10 mouse cellular contexts compared by ENCODE assay signal in the genomic region with DNA sequence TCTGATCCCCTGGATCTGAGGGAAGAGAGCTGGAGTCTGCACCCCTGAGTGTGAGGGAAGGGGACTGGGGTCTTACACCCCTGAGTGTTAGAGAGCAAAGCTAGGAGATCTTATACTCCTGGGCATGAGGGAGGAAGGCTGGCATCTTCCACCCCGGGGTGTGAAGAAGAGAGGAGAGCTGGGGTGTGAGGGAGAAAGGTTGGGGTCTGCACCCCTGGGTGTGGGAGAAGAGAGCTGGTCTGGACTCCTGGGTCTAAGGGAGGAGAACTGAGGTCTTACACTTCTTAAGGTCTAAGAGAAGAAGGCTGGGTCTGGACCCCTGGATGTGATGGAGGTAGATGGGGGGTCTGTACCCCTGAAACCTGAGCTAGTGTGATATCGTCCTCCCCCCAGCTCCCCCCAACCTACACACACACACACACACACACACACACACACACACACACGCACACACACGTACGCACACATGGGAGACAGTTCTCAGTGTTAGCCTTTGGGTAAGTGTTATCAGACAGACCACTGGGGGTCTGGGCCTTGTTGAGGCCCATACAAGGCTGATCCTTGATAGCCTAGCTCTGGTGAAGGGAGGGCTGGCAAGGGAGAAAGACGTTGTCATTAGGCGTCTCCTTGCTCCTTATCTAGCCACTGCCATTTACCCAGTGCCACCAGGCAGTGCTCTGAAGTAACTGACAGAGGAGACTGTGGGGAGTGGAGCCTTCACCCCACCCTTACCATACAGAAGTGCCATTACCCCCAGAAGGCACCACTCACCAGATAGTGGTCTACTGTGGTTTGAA. TPM values are rescaled to one million over a fixed set of nuclear protein-coding genes. Genes with fewer than 3 reads are reported as not detected.
DNase-seq lines count a peak whose midpoint lies in the region; ATAC-seq and TF ChIP-seq lines count a peak whose summit lies in the region.
"Had no signal": no experiment of that assay in that cellular context is flagged by ENCODE, and none has a peak within 500 bp of the region (broad histone marks: within the 10 kb centered on the region; RNA-seq: fewer than 3 reads in every experiment).

No protein-coding gene starts in this region.

- H3K27ac ChIP-seq in gastrocnemius, adult 2 months = no peak overlapping the region
- H3K27ac ChIP-seq in liver, embryonic 15.5 days (replicated peaks) = peak overlapping the region; percentile 98

- DNase-seq in gastrocnemius, adult 2 months = peak; percentile 9
- no peak for DNase-seq in gastrocnemius, postnatal 14 days
- peak; percentile 76 to 79 for DNase-seq in spleen, postnatal 10 days (ENCODE audit: low spot score in 2 of 2)
- DNase-seq in spleen, adult 12 weeks (ENCODE audit: low spot score) = no peak
- no peak for DNase-seq in embryo, embryonic 10.5 days (ENCODE audit: low spot score)
- no peak for DNase-seq in left cerebral cortex, postnatal 10 days (ENCODE audit: extremely low spot score in 1 of 2, low spot score in 2 of 2)
- no peak for DNase-seq in heart, postnatal 10 days

- no peaks in the 10 kb centered on the region for H3K9me3 ChIP-seq in liver, embryonic 15.5 days (replicated peaks)

- peak overlapping the region; percentile 100 for H3K9ac ChIP-seq in liver, embryonic 15.5 days

- no peaks in the 10 kb centered on the region for H3K27me3 ChIP-seq in liver, embryonic 15.5 days

- H3K4me3 ChIP-seq in gastrocnemius, adult 2 months = peak overlapping the region; percentile 21
- H3K4me3 ChIP-seq in liver, embryonic 15.5 days (replicated peaks) = peak overlapping the region; percentile 86

- intact Hi-C loops in gastrocnemius, adult 2 months (cut with DNase I) = no loop called here
- intact Hi-C loops in gastrocnemius, postnatal 14 days (cut with DNase I; ENCODE audit: low total_unique reads) = no loop called here
- intact Hi-C loops in left cerebral cortex, postnatal 10 days (cut with DNase I) = no loop called here
- intact Hi-C loops in heart, postnatal 10 days (cut with DNase I) = no loop called here

- peak; percentile 83 for ATAC-seq in liver, embryonic 15.5 days (ENCODE audit: insufficient read depth)
- ATAC-seq: hindbrain, embryonic 16.5 days had no signal

- H3K36me3 ChIP-seq in liver, embryonic 15.5 days (replicated peaks) = peaks cover 30% of the 10 kb centered on the region

- peak overlapping the region; percentile 92 for H3K4me2 ChIP-seq in liver, embryonic 15.5 days

- TF ChIP-seq CTCF in gastrocnemius, adult 2 months (IDR thresholded peaks at IDR 0.05) = no peak

- WGBS in liver, embryonic 15.5 days (ENCODE audit: insufficient replicate concordance) = 18% methylated on average over 7 of the region's 7 CpGs

- peaks cover 81% of the 10 kb centered on the region for H3K4me1 ChIP-seq in liver, embryonic 15.5 days (replicated peaks)

RNA-seq across cellular contexts. Expression of gene Kcnn4, which starts 1.1 kb away (rescaled TPM):
- under 1 TPM; 0.25 to 0.64 TPM for total RNA-seq in gastrocnemius, adult 2 months (2021)
- total RNA-seq in gastrocnemius, postnatal 14 days (2021) = under 1 TPM; 0.29 to 0.33 TPM
- polyA plus RNA-seq in liver, embryonic 15.5 days (2015; fragmentation: Nextera tagmentation; extraction: Ambion mirVana) = 127 and 144 TPM in 2 replicates
- under 1 TPM; 0.17 to 0.41 TPM for total RNA-seq in left cerebral cortex, postnatal 10 days (2021)
- 1 to 10 TPM; 1.2 to 2.2 TPM for total RNA-seq in heart, postnatal 10 days (2021)

RNA-seq across cellular contexts. Expression of gene Lypd5, which starts 22.2 kb away (rescaled TPM):
- total RNA-seq in gastrocnemius, adult 2 months (2021) = not detected
- not detected for total RNA-seq in gastrocnemius, postnatal 14 days (2021)
- not detected in 2 replicates for polyA plus RNA-seq in liver, embryonic 15.5 days (2015; fragmentation: Nextera tagmentation; extraction: Ambion mirVana)
- under 1 TPM in 1 of 2 experiments, not detected in 1; 0.15 TPM for total RNA-seq in left cerebral cortex, postnatal 10 days (2021)
- not detected for total RNA-seq in heart, postnatal 10 days (2021)
- polyA plus RNA-seq: hindbrain, embryonic 16.5 days had no signal

RNA-seq across cellular contexts. Expression of gene Smg9, which starts 28.2 kb away (rescaled TPM):
- total RNA-seq in gastrocnemius, adult 2 months (2021) = 10 to 100 TPM in 1 of 2 experiments, 1 to 10 TPM in 1; 9.4 to 10.2 TPM
- total RNA-seq in gastrocnemius, postnatal 14 days (2021) = 1 to 10 TPM; 9.2 to 9.5 TPM
- 14.8 and 15.9 TPM in 2 replicates for polyA plus RNA-seq in liver, embryonic 15.5 days (2015; fragmentation: Nextera tagmentation; extraction: Ambion mirVana)
- total RNA-seq in left cerebral cortex, postnatal 10 days (2021) = 10 to 100 TPM; 34.1 to 39.1 TPM
- total RNA-seq in heart, postnatal 10 days (2021) = 10 to 100 TPM; 12.8 to 14.9 TPM

RNA-seq across cellular contexts. Expression of gene Tescl, which starts 37.5 kb away (rescaled TPM):
- not detected for total RNA-seq in gastrocnemius, adult 2 months (2021)
- not detected for total RNA-seq in gastrocnemius, postnatal 14 days (2021)
- not detected in 2 replicates for polyA plus RNA-seq in liver, embryonic 15.5 days (2015; fragmentation: Nextera tagmentation; extraction: Ambion mirVana)
- not detected for total RNA-seq in left cerebral cortex, postnatal 10 days (2021)
- total RNA-seq in heart, postnatal 10 days (2021) = under 1 TPM in 1 of 2 experiments, not detected in 1; 0.31 TPM
- polyA plus RNA-seq: lung, embryonic 16.5 days had no signal

RNA-seq across cellular contexts. Expression of gene Zfp94, which starts 54.7 kb away (rescaled TPM):
- 1 to 10 TPM; 2.4 to 2.5 TPM for total RNA-seq in gastrocnemius, adult 2 months (2021)
- 1 to 10 TPM; 1.7 to 2.4 TPM for total RNA-seq in gastrocnemius, postnatal 14 days (2021)
- polyA plus RNA-seq in liver, embryonic 15.5 days (2015; fragmentation: Nextera tagmentation; extraction: Ambion mirVana) = 1.7 TPM in 2 replicates
- total RNA-seq in left cerebral cortex, postnatal 10 days (2021) = 10 to 100 TPM; 14.8 to 16.0 TPM
- total RNA-seq in heart, postnatal 10 days (2021) = 1 to 10 TPM; 2.2 to 2.5 TPM

Comparison
In these comparisons a context has a peak if more than half of its experiments do, and no peak if none do; other contexts are left out.
1. DNase-seq: peak in gastrocnemius, adult 2 months (single experiment) and spleen, postnatal 10 days (2 of 2); none in gastrocnemius, postnatal 14 days (single experiment), spleen, adult 12 weeks (single experiment), embryo, embryonic 10.5 days (single experiment), left cerebral cortex, postnatal 10 days (0 of 2) and heart, postnatal 10 days (0 of 2).